Mouse (Mus musculus): ENCODE results near the gene Sec24b. TPM values are rescaled to one million over a fixed set of nuclear protein-coding genes. Genes with fewer than 3 reads are reported as not detected.

Sec24b gene
- polyA plus RNA-seq, 1 experiment from 2014 or later, result 32.9 TPM

Other genes with a start within 250 kb of the Sec24b start
- gene Rrh, start 239.0 kb downstream of the Sec24b start, polyA plus RNA-seq (2015; fragmentation: Nextera tagmentation; extraction: Ambion mirVana), result 0.16 and 0.19 TPM in 2 replicates
- 34.7 and 34.9 TPM in 2 replicates for gene Gar1, start 230.2 kb downstream of the Sec24b start, polyA plus RNA-seq (2015; fragmentation: Nextera tagmentation; extraction: Ambion mirVana)
- gene Cfi, start 225.7 kb downstream of the Sec24b start, polyA plus RNA-seq (2015; fragmentation: Nextera tagmentation; extraction: Ambion mirVana), result 0.39 and 0.45 TPM in 2 replicates
- gene Pla2g12a, start 182.9 kb downstream of the Sec24b start, polyA plus RNA-seq (2015; fragmentation: Nextera tagmentation; extraction: Ambion mirVana), result 38.4 and 39.4 TPM in 2 replicates
- 16.5 and 17.5 TPM in 2 replicates for gene Casp6, start 160.1 kb downstream of the Sec24b start, polyA plus RNA-seq (2015; fragmentation: Nextera tagmentation; extraction: Ambion mirVana)
- 4.6 and 7.3 TPM in 2 replicates for gene Mcub, start 91.3 kb downstream of the Sec24b start, polyA plus RNA-seq (2015; fragmentation: Nextera tagmentation; extraction: Ambion mirVana)
- gene Col25a1, start 69.9 kb upstream of the Sec24b start, polyA plus RNA-seq (2015; fragmentation: Nextera tagmentation; extraction: Ambion mirVana), result 13.9 and 15.1 TPM in 2 replicates

All from midbrain, embryonic 16.5 days (tissue).